Mouse (Mus musculus) heart, adult 2 months (tissue): ENCODE results near the gene Vars.

ENCODE experiments used
- EP300 ChIP-seq: fragments of 200-500 bp; IDR thresholded peaks from 2 replicates; pipeline ENCODE4 v1.6.1; 2011; ENCODE audit warnings: low read depth, low read length, control low read depth; ENCODE audit not compliant: insufficient read depth
- POLR2A ChIP-seq: fragments of 200-500 bp; IDR thresholded peaks from 2 replicates; pipeline ENCODE4 v1.6.1; 2011; ENCODE audit warnings: mild to moderate bottlenecking, low read depth, low read length, control low read depth; ENCODE audit not compliant: insufficient read depth

GRCm38 (mm10) chr17:35021842-35022477 is 21.2 kb downstream of the Vars start:
- TF ChIP-seq POLR2A (peak; percentile 52; the same call in 1 of the 2 replicates), EP300 (no peak)
